Mouse (Mus musculus) midbrain, embryonic 16.5 days (tissue): ENCODE data around the gene Mrpl12. TPM values are rescaled to one million over a fixed set of nuclear protein-coding genes. Genes with fewer than 3 reads are reported as not detected.

Source experiments
- ATAC-seq: fragments of 200-750 bp; cut with Nextera tagmentation; 2 replicates; pipeline ENCODE4 v1.8.0; 2017; ENCODE audit warnings: moderate TSS enrichment
- H3K27ac ChIP-seq: fragments of 300-500 bp; sonication (generic); 2 replicates; pipeline ENCODE4 v1.5.1; 2014; ENCODE audit warnings: mild to moderate bottlenecking, low read length, mixed read lengths
- H3K27me3 ChIP-seq: fragments of 300-500 bp; sonication (generic); 2 replicates; pipeline ENCODE4 v1.6.1; 2014; ENCODE audit warnings: low read depth, low read length, mixed read lengths; ENCODE audit not compliant: control insufficient read depth, insufficient read depth
- H3K36me3 ChIP-seq: fragments of 300-500 bp; sonication (generic); 2 replicates; pipeline ENCODE4 v1.6.1; 2014; ENCODE audit warnings: mild to moderate bottlenecking, low read length, moderate library complexity, mixed read lengths; ENCODE audit not compliant: control insufficient read depth, insufficient read depth
- H3K4me1 ChIP-seq: fragments of 300-500 bp; sonication (generic); 2 replicates; pipeline ENCODE4 v1.6.1; 2014; ENCODE audit warnings: mild to moderate bottlenecking, low read length, mixed read lengths; ENCODE audit not compliant: control insufficient read depth, insufficient read depth
- H3K4me2 ChIP-seq: fragments of 300-500 bp; sonication (generic); 2 replicates; pipeline ENCODE4 v1.6.1; 2014; ENCODE audit warnings: mild to moderate bottlenecking, low read length, mixed read lengths
- H3K4me3 ChIP-seq: fragments of 300-500 bp; sonication (generic); 2 replicates; pipeline ENCODE4 v1.5.1; 2014; ENCODE audit warnings: low read depth, mild to moderate bottlenecking, low read length, moderate library complexity, mixed read lengths
- H3K9ac ChIP-seq: fragments of 300-500 bp; sonication (generic); 2 replicates; pipeline ENCODE4 v1.6.1; 2014; ENCODE audit warnings: low read depth, low read length, mixed read lengths
- H3K9me3 ChIP-seq: fragments of 300-500 bp; sonication (generic); replicated peaks from 2 replicates; pipeline ENCODE4 v1.6.1; 2014; ENCODE audit warnings: mild to moderate bottlenecking, low read length, mixed read lengths; ENCODE audit not compliant: control insufficient read depth, poor library complexity, severe bottlenecking
- WGBS: fragments of 180-500 bp; shearing (Covaris S2); extraction: QIAGEN DNeasy Blood & Tissue Kit; methylation state at CpG from one replicate; pipeline ENCODE4 v1.1.7; 2014; 5-methylcytosine and 5-hydroxymethylcytosine counted together
- polyA plus RNA-seq: library from polyadenylated mRNA; unstranded; fragments of >200 nt; fragmentation: Nextera tagmentation; extraction: Ambion mirVana; gene quantifications from 2 replicates; pipeline ENCODE4 v1.2.1, GENCODE M21; 2015

The Mrpl12 gene
- polyA plus RNA-seq, 1 experiment from 2014 or later = 130 TPM

GRCm38 (mm10) chr11:120535145-120535544 lies 50.7 kb downstream of the Mrpl12 start:
- ATAC-seq = no peak
- H3K36me3 ChIP-seq = no peaks in the 10 kb centered on the region
- H3K9ac ChIP-seq = 0 out of 2 replicates have a peak overlapping the region, but pooled peaks have one; percentile 20
- H3K27ac ChIP-seq = no peak overlapping the region
- H3K4me2 ChIP-seq = no peak overlapping the region
- H3K4me1 ChIP-seq = peaks cover 20% of the 10 kb centered on the region
- 63% methylated on average over 3 of the region's 3 CpGs for WGBS
- no peaks in the 10 kb centered on the region for H3K9me3 ChIP-seq
- H3K4me3 ChIP-seq = no peak overlapping the region
- H3K27me3 ChIP-seq = peaks cover 31% of the 10 kb centered on the region

DNA sequence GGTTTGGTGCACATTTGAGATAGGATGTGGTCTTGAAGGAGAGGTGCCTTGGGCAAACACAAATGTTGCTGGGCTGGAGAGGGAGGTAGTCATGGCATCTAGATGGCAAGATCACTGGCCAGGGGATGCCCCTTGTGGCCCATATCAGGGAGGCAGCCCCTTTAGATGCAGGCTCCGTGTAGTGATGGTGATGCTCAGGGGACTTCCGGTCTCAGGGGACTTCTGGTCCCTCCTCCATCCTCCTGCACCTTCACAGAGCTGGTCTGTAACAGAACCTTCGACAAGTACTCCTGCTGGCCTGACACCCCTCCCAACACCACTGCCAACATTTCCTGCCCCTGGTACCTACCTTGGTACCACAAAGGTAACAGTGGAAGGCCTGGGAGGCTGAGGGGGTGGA lies 51.4 kb downstream of the Mrpl12 start:
- Histone ChIP-seq H3K4me2 (no peak overlapping the region), H3K4me3 (no peak overlapping the region), H3K27ac (no peak overlapping the region), H3K9me3 (no peaks in the 10 kb centered on the region), H3K27me3 (peaks cover 25% of the 10 kb centered on the region), H3K4me1 (peaks cover 16% of the 10 kb centered on the region; the same call in 1 of the 2 replicates), H3K36me3 (no peaks in the 10 kb centered on the region), H3K9ac (no peak overlapping the region)
- 80% methylated on average over 3 of the region's 3 CpGs for WGBS
- no peak for ATAC-seq

GRCm38 (mm10) chr11:120538485-120538884 lies 54.1 kb downstream of the Mrpl12 start:
- no peak for ATAC-seq
- 72% methylated on average over 3 of the region's 3 CpGs for WGBS
- H3K27me3 ChIP-seq = peaks cover under 1% of the 10 kb centered on the region
- H3K4me1 ChIP-seq = peaks cover 14% of the 10 kb centered on the region; the same call in 1 of the 2 replicates
- no peaks in the 10 kb centered on the region for H3K9me3 ChIP-seq
- no peak overlapping the region for H3K4me2 ChIP-seq
- H3K27ac ChIP-seq = no peak overlapping the region; the same call in 1 of the 2 replicates
- peaks cover 18% of the 10 kb centered on the region for H3K36me3 ChIP-seq
- no peak overlapping the region for H3K4me3 ChIP-seq
- H3K9ac ChIP-seq = no peak overlapping the region

Other genes with a start within 250 kb of the Mrpl12 start
- gene Actg1, start 136.1 kb upstream of the Mrpl12 start, polyA plus RNA-seq = 4,277 and 4,299 TPM in 2 replicates
- 1.2 and 1.3 TPM in 2 replicates for gene Fscn2, start 123.1 kb upstream of the Mrpl12 start, polyA plus RNA-seq
- gene Faap100, start 105.8 kb upstream of the Mrpl12 start, polyA plus RNA-seq = 119 and 126 TPM in 2 replicates
- 28.7 and 30.4 TPM in 2 replicates for gene Nploc4, start 46.9 kb upstream of the Mrpl12 start, polyA plus RNA-seq
- not detected in 2 replicates for gene Tspan10, start 42.0 kb upstream of the Mrpl12 start, polyA plus RNA-seq
- 0.34 and 0.36 TPM in 2 replicates for gene Pde6g, start 31.1 kb upstream of the Mrpl12 start, polyA plus RNA-seq
- 10.9 and 11.7 TPM in 2 replicates for gene Oxld1, start 26.5 kb upstream of the Mrpl12 start, polyA plus RNA-seq
- gene Ccdc137, start 26.5 kb upstream of the Mrpl12 start, polyA plus RNA-seq = 25.4 and 28.2 TPM in 2 replicates
- 51.5 and 58.7 TPM in 2 replicates for gene Arl16, start 17.0 kb upstream of the Mrpl12 start, polyA plus RNA-seq
- gene Slc25a10, start 7.2 kb downstream of the Mrpl12 start, polyA plus RNA-seq = 23.1 and 24.8 TPM in 2 replicates
- gene Gcgr, start 46.1 kb downstream of the Mrpl12 start, polyA plus RNA-seq = 0.13 and 0.31 TPM in 2 replicates
- gene Mcrip1, start 65.1 kb downstream of the Mrpl12 start, polyA plus RNA-seq = 232 and 233 TPM in 2 replicates
- not detected in 2 replicates for gene Ppp1r27, start 66.5 kb downstream of the Mrpl12 start, polyA plus RNA-seq
- gene P4hb, start 88.6 kb downstream of the Mrpl12 start, polyA plus RNA-seq = 233 and 257 TPM in 2 replicates
- 439 and 443 TPM in 2 replicates for gene Arhgdia, start 97.0 kb downstream of the Mrpl12 start, polyA plus RNA-seq
- gene Alyref, start 113.8 kb downstream of the Mrpl12 start, polyA plus RNA-seq = 194 and 223 TPM in 2 replicates
- gene Anapc11, start 113.8 kb downstream of the Mrpl12 start, polyA plus RNA-seq = 189 and 196 TPM in 2 replicates
- gene Npb, start 123.9 kb downstream of the Mrpl12 start, polyA plus RNA-seq = not detected in 2 replicates
- 218 and 239 TPM in 2 replicates for gene Pcyt2, start 133.3 kb downstream of the Mrpl12 start, polyA plus RNA-seq
- gene Sirt7, start 140.6 kb downstream of the Mrpl12 start, polyA plus RNA-seq = 39.3 and 46.2 TPM in 2 replicates
- gene Mafg, start 149.0 kb downstream of the Mrpl12 start, polyA plus RNA-seq = 37.5 and 39.1 TPM in 2 replicates
- gene Pycr1, start 159.2 kb downstream of the Mrpl12 start, polyA plus RNA-seq = 18.1 TPM in 2 replicates
- 1.1 TPM in 2 replicates for gene Myadml2, start 163.5 kb downstream of the Mrpl12 start, polyA plus RNA-seq
- 1.1 and 1.9 TPM in 2 replicates for gene Notum, start 176.6 kb downstream of the Mrpl12 start, polyA plus RNA-seq
- gene Aspscr1, start 188.4 kb downstream of the Mrpl12 start, polyA plus RNA-seq = 144 and 145 TPM in 2 replicates
- gene Cenpx, start 229.1 kb downstream of the Mrpl12 start, polyA plus RNA-seq = 88.8 and 92.2 TPM in 2 replicates
- 86.6 and 87.9 TPM in 2 replicates for gene Lrrc45, start 229.3 kb downstream of the Mrpl12 start, polyA plus RNA-seq
- gene Rac3, start 236.9 kb downstream of the Mrpl12 start, polyA plus RNA-seq = 624 and 719 TPM in 2 replicates
- gene Dcxr, start 242.7 kb downstream of the Mrpl12 start, polyA plus RNA-seq = 5.8 and 7.0 TPM in 2 replicates
- gene Cbr2, start 247.5 kb downstream of the Mrpl12 start, polyA plus RNA-seq = 0.87 and 1.6 TPM in 2 replicates